Mouse (Mus musculus) midbrain, embryonic 16.5 days (tissue): ENCODE results near the gene Mmel1. TPM values are rescaled to one million over a fixed set of nuclear protein-coding genes. Genes with fewer than 3 reads are reported as not detected.

Source experiments
- ATAC-seq: fragments of 200-750 bp; cut with Nextera tagmentation; 2 replicates; pipeline ENCODE4 v1.8.0; 2017; ENCODE audit warnings: moderate TSS enrichment
- H3K27ac ChIP-seq: fragments of 300-500 bp; sonication (generic); 2 replicates; pipeline ENCODE4 v1.5.1; 2014; ENCODE audit warnings: mild to moderate bottlenecking, low read length, mixed read lengths
- H3K27me3 ChIP-seq: fragments of 300-500 bp; sonication (generic); 2 replicates; pipeline ENCODE4 v1.6.1; 2014; ENCODE audit warnings: low read depth, low read length, mixed read lengths; ENCODE audit not compliant: control insufficient read depth, insufficient read depth
- H3K36me3 ChIP-seq: fragments of 300-500 bp; sonication (generic); 2 replicates; pipeline ENCODE4 v1.6.1; 2014; ENCODE audit warnings: mild to moderate bottlenecking, low read length, moderate library complexity, mixed read lengths; ENCODE audit not compliant: control insufficient read depth, insufficient read depth
- H3K4me1 ChIP-seq: fragments of 300-500 bp; sonication (generic); 2 replicates; pipeline ENCODE4 v1.6.1; 2014; ENCODE audit warnings: mild to moderate bottlenecking, low read length, mixed read lengths; ENCODE audit not compliant: control insufficient read depth, insufficient read depth
- H3K4me2 ChIP-seq: fragments of 300-500 bp; sonication (generic); 2 replicates; pipeline ENCODE4 v1.6.1; 2014; ENCODE audit warnings: mild to moderate bottlenecking, low read length, mixed read lengths
- H3K4me3 ChIP-seq: fragments of 300-500 bp; sonication (generic); 2 replicates; pipeline ENCODE4 v1.5.1; 2014; ENCODE audit warnings: low read depth, mild to moderate bottlenecking, low read length, moderate library complexity, mixed read lengths
- H3K9ac ChIP-seq: fragments of 300-500 bp; sonication (generic); 2 replicates; pipeline ENCODE4 v1.6.1; 2014; ENCODE audit warnings: low read depth, low read length, mixed read lengths
- H3K9me3 ChIP-seq: fragments of 300-500 bp; sonication (generic); replicated peaks from 2 replicates; pipeline ENCODE4 v1.6.1; 2014; ENCODE audit warnings: mild to moderate bottlenecking, low read length, mixed read lengths; ENCODE audit not compliant: control insufficient read depth, poor library complexity, severe bottlenecking
- WGBS: fragments of 180-500 bp; shearing (Covaris S2); extraction: QIAGEN DNeasy Blood & Tissue Kit; methylation state at CpG from one replicate; pipeline ENCODE4 v1.1.7; 2014; 5-methylcytosine and 5-hydroxymethylcytosine counted together
- polyA plus RNA-seq: library from polyadenylated mRNA; unstranded; fragments of >200 nt; fragmentation: Nextera tagmentation; extraction: Ambion mirVana; gene quantifications from 2 replicates; pipeline ENCODE4 v1.2.1, GENCODE M21; 2015

Mmel1 gene
- 0.31 and 0.98 TPM in 2 replicates for polyA plus RNA-seq

DNA sequence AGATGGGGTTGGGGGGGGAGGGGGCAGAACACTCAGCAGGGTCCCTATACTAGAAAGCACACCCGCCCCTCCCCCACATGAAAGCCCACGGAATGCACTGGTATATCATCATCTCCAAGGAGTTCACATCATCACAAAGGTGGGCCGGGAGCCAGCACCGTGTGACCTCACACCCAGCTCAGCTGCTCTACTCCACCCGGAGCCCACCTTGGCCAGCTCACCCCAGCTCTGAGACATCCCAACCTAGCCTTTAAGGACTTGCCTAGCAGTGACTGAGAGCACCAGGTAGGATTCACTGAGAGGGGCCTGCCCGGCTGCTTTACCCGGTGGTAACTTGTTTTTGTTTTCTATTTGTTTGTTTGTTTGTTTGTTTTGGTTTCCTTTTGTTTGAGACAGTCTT is at the start of gene Mmel1:
Mmel1 (plus strand) TSS at position 146 of the 400 bp plus-strand sequence.
- ATAC-seq: no peak
- Histone ChIP-seq H3K4me2 (no peak within 1 kb of the TSS), H3K4me1 (peaks cover 5% of the 10 kb centered on the region; the same call in 1 of the 2 replicates), H3K9me3 (no peaks in the 10 kb centered on the region), H3K9ac (0 out of 2 replicates have a peak within 1 kb of the TSS, but pooled peaks have one; percentile 26), H3K27me3 (no peaks in the 10 kb centered on the region; the same call in 1 of the 2 replicates), H3K4me3 (no peak within 1 kb of the TSS), H3K36me3 (no peaks in the 10 kb centered on the region), H3K27ac (no peak within 1 kb of the TSS)
- 87% methylated on average over 7 of the region's 7 CpGs for WGBS

DNA sequence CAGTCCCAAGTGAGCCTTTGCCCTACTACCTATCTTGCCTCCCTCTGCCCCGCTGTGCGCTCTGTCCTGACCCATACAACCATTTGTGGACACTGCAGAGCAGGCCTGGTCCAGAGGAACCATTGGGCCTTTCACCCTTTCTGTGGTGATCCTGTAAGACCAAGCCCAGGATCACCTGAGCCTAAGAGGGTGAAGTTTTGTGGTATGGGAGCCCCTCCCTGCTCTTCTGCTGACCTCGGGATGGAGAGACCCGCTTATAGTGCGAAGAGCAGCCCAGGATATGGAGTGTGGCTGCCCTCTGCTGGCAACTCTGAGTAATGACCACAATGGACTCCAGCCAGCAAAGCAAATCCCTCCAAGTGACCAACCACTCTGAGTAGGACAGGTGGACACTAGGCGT is 43.7 kb upstream of the Mmel1 start:
- 33% methylated on average over 6 of the region's 6 CpGs for WGBS
- Histone ChIP-seq H3K4me2 (no peak overlapping the region), H3K9ac (no peak overlapping the region), H3K9me3 (no peaks in the 10 kb centered on the region), H3K27ac (no peak overlapping the region), H3K4me3 (no peak overlapping the region), H3K36me3 (no peaks in the 10 kb centered on the region), H3K27me3 (no peaks in the 10 kb centered on the region), H3K4me1 (no peaks in the 10 kb centered on the region)
- ATAC-seq: peak; percentile 51; the same call in 1 of the 2 replicates

DNA sequence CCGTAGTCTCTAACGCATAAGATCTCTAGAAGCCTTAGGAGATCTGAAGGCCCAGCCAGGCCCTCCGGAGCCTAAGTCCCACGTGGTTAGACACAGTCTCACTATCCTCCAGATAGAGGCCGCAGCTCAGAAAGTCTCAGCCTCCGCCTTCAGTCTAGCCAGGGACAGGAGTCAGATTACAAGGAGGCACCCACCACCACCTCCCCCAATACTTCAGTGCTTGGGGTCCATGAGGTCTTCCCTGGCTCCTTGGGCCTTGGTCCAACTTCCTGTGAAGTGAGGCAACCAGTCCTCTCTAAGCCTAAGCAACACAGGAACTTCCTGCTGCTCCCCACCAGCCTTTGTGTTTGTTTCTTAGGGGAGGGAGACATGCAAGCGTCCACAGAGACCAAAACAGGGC is 43.2 kb upstream of the Mmel1 start:
- Histone ChIP-seq H3K27ac (no peak overlapping the region), H3K27me3 (no peaks in the 10 kb centered on the region), H3K9me3 (no peaks in the 10 kb centered on the region), H3K9ac (no peak overlapping the region), H3K4me1 (no peaks in the 10 kb centered on the region), H3K4me2 (no peak overlapping the region), H3K4me3 (no peak overlapping the region), H3K36me3 (no peaks in the 10 kb centered on the region)
- WGBS: 58% methylated on average over 7 of the region's 7 CpGs
- ATAC-seq: no peak

DNA sequence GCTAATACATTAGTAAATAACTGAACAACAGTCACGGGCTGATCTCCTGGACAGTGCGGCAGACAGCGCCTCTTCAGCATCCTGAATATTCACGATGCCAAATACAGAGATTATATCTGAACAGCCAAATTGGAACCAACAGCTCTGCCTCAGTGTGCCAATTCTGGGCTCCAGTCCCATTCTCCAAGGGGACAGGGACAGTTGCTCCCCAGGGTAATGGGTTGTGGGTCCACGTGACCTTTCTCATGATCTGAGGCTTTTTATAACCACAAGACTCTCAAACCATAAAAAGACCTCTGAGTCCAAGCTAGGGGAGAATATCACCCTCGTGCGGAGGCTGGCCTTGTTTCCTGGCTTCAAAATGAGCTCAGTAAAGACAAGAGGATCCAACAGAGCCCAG is 42.2 kb upstream of the Mmel1 start:
- H3K9ac ChIP-seq: no peak overlapping the region
- H3K27ac ChIP-seq: no peak overlapping the region
- H3K4me2 ChIP-seq: no peak overlapping the region
- H3K27me3 ChIP-seq: no peaks in the 10 kb centered on the region
- H3K36me3 ChIP-seq: no peaks in the 10 kb centered on the region
- no peak overlapping the region for H3K4me3 ChIP-seq
- no peak for ATAC-seq
- no peaks in the 10 kb centered on the region for H3K9me3 ChIP-seq
- WGBS: 85% methylated on average over 7 of the region's 7 CpGs
- no peaks in the 10 kb centered on the region for H3K4me1 ChIP-seq

DNA sequence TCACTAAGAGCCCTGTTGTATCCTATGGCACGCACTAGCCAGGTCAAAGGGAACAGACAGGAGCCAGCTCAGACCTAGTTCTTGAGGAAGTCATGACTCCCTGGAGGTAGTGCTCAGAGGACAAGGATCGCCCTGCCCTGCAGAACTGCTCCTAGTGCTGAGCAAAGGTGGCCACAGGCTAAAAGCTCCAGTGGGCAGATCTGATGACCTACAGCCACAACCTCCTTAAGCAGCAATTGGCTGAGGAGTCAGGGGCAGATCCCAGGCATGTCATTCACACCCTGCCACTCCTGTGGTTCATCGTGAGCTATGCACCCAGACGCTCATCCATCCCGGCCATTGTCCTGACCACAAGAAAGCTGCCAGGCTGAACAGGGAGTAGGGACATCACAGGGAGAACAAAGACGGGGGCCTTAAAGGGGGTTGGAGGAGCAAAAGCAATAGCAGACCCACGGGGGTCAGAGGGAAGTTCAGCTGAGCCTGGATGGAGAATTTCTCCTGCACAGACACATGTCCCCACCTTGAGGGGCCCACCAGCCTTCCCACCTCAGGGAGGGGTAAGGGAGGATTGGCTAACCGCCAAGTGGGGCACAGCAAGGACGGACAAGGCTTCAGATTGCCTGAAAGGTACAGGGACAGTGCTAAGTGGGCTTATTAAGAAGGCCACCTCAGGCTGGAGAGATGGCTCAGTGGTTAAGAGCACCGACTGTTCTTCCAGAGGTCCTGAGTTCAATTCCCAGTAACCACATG is 41.3 kb upstream of the Mmel1 start:
- Histone ChIP-seq H3K27me3 (no peaks in the 10 kb centered on the region), H3K36me3 (no peaks in the 10 kb centered on the region), H3K9me3 (no peaks in the 10 kb centered on the region), H3K27ac (no peak overlapping the region), H3K4me2 (no peak overlapping the region), H3K9ac (no peak overlapping the region), H3K4me3 (no peak overlapping the region), H3K4me1 (no peaks in the 10 kb centered on the region)
- 44% methylated on average over 10 of the region's 10 CpGs for WGBS
- no peak for ATAC-seq

DNA sequence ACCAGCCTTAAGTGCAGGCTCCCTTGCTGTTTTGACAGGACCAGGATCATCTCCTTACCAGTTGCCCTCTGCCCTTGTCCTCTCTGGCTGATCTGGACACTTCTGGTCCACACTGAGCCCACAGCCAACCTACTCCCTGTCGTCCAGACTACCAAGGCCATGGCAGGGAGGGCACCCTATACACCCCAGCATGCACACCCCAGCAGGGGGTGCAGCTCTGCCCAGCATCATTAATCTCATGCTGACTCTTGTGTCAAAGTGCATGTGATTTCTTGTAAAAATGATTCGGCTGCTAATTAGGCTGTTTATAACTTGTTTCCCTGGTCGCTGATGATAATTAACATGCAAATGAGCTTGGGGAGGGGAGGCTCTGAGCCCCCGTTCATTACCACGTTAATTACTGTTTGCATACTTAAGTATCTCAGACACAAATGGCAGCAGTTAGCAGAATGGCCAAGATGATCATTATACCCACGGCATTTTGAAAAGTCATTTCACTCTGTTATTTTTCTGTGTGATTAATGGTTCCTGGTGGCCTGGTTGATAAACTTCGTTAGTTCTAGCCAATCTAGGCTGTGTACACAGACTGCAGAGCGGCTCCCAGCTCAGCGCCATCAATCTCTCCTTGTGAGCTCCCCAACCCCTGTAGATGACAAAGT is 37.3 kb upstream of the Mmel1 start:
- H3K36me3 ChIP-seq: no peaks in the 10 kb centered on the region
- no peak for ATAC-seq
- H3K27me3 ChIP-seq: 0 out of 2 replicates have a peak, but pooled peaks cover 3% of the 10 kb centered on the region
- WGBS: 45% methylated on average over 9 of the region's 9 CpGs
- H3K9me3 ChIP-seq: no peaks in the 10 kb centered on the region
- H3K9ac ChIP-seq: no peak overlapping the region
- no peak overlapping the region for H3K4me3 ChIP-seq
- H3K4me2 ChIP-seq: no peak overlapping the region
- 0 out of 2 replicates have a peak, but pooled peaks cover 2% of the 10 kb centered on the region for H3K4me1 ChIP-seq
- H3K27ac ChIP-seq: no peak overlapping the region

DNA sequence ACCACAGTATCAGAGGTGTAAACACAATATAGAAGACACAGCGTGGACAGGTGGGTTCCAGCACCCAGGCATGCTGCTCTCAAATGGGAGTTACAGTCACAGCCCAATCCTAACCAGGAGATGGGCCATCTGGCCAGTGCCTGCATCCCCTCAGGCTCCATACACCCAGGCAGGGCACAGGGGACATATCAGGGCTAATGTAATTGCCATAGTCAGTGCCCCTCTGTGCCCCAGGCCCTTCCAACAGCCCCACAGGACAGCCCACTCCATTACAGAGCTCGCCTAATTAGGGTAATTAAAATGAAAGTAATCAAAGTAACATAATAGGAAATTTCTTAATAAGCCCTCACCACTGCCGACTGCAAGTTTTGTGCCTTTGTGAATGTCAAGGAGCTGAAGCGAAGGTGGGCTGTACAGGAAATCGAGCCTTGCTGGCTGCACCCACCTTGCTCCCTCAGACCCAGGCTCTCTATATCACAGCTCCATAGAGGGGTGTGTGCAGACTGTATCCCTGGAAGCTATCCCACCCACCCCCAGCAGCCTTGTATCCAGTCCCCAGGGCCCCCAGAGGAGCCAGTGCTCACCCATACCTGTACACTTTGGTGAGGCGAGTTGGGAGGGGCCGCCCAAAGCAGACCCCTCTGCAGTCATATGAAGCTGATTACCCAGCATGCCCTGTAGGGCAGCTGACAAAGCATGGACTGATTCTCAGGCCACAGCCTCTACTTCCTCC is 33.0 kb upstream of the Mmel1 start:
- H3K4me3 ChIP-seq: no peak overlapping the region
- H3K9me3 ChIP-seq: no peaks in the 10 kb centered on the region
- no peak overlapping the region for H3K27ac ChIP-seq
- H3K4me1 ChIP-seq: 0 out of 2 replicates have a peak, but pooled peaks cover 2% of the 10 kb centered on the region
- peak; percentile 45; the same call in 1 of the 2 replicates for ATAC-seq
- H3K9ac ChIP-seq: no peak overlapping the region
- WGBS: 67% methylated on average over 7 of the region's 7 CpGs
- H3K4me2 ChIP-seq: no peak overlapping the region
- no peaks in the 10 kb centered on the region for H3K36me3 ChIP-seq
- peaks cover 3% of the 10 kb centered on the region; the same call in 1 of the 2 replicates for H3K27me3 ChIP-seq

DNA sequence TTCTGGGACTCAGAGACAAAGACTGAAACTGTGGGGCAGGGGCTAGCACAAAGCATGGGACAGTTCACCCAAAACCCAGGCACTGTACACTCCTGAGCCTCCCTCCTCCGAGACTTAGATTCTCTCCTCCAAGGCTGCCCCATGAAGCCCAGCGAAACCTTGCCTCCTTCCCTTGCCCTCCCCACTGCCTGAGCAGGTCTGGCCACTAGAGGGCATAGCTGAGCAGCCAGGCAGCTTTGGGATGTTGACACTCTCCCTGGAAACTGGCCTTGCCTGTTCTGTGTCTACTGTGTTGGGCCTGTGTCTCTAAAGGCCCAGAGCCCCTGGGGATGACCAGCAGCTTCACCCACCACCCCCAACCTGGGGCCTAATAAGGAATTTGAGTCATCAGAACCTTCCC is 32.2 kb upstream of the Mmel1 start, which contains the start of gene Ttc34:
Ttc34 (plus strand) TSS at position 290 of the 400 bp plus-strand sequence.
- Histone ChIP-seq H3K36me3 (no peaks in the 10 kb centered on the region), H3K27me3 (peaks cover 3% of the 10 kb centered on the region; the same call in 1 of the 2 replicates), H3K9me3 (no peaks in the 10 kb centered on the region), H3K4me2 (no peak within 1 kb of the TSS), H3K27ac (no peak within 1 kb of the TSS), H3K4me3 (no peak within 1 kb of the TSS), H3K4me1 (0 out of 2 replicates have a peak, but pooled peaks cover 2% of the 10 kb centered on the region), H3K9ac (no peak within 1 kb of the TSS)
- ATAC-seq: no peak
- 35% methylated on average over 2 of the region's 2 CpGs for WGBS
